Mouse (Mus musculus): Measurements from ENCODE around the gene Eif5a. TPM values are rescaled to one million over a fixed set of nuclear protein-coding genes. Genes with fewer than 3 reads are reported as not detected.
A peak's percentile ranks its signal among the peaks of the same experiment; 100 is the strongest.

The Eif5a gene
- polyA plus RNA-seq, 1 experiment from 2014 or later, result 1,451 TPM

DNA sequence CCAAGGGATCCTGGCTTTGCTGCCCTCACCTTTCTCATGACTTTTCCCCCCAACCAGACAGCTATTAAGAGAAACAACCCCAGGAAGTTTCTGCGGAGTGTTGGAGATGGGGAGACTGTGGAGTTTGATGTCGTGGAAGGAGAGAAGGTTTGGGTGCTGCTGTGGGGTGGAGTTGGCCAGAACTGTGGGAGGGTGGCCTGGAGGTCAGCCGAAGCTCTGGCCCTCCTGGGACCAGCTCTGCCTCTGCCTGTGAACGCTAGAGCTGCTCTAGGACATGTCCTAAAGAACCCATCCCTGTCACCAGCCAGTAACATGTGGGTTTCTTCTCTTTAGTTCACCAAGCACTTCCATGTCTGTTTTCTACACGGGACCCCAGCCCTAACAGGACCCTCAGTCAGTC lies 17.4 kb upstream of the Eif5a start:
- no peak for ATAC-seq (ENCODE audit: low FRiP score, low read depth)
- Histone ChIP-seq H3K9ac (no peak overlapping the region), H3K4me3 (no peak overlapping the region), H3K36me3 (peaks cover 2% of the 10 kb centered on the region; the same call in 1 of the 2 replicates), H3K9me3 (no peaks in the 10 kb centered on the region), H3K4me1 (peaks cover 21% of the 10 kb centered on the region), H3K4me2 (replicated peaks) (no peak overlapping the region), H3K27me3 (replicated peaks) (peaks cover 41% of the 10 kb centered on the region), H3K27ac (no peak overlapping the region)
- WGBS, result 75% methylated on average over 5 of the region's 5 CpGs

DNA sequence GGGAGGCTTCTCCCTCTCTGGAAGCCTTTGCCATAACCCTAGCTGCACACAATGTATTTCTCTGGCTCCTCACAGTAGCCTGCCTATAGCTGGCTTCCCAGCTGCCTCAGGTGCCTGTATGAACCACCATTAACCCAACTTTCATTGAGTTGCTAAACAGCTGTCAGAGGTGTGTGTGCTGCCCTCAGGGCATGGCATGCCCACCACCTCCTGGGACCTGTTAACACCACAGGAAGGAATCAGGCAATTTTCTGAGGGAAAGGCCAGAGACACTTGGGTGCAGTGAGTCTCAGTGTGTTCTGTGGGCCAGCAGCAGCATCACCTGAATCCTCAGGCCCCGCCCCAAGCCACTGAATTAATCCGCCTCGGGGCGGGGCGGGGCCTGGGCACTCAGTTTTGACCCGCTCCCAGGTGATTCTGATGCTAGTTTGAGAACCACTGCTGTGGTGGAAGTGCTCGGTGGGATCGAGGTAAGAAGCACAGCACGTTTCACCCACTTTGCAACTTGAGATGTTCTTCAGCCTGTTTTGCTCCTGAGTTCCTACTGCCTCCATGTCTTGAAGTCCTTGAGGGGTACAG lies 16.7 kb upstream of the Eif5a start:
- 27% methylated on average over 9 of the region's 9 CpGs for WGBS
- Histone ChIP-seq H3K27me3 (replicated peaks) (peaks cover 41% of the 10 kb centered on the region), H3K36me3 (no peaks in the 10 kb centered on the region), H3K27ac (no peak overlapping the region), H3K9me3 (no peaks in the 10 kb centered on the region), H3K4me2 (replicated peaks) (no peak overlapping the region), H3K4me1 (peaks cover 23% of the 10 kb centered on the region), H3K9ac (no peak overlapping the region), H3K4me3 (no peak overlapping the region)
- no peak for ATAC-seq (ENCODE audit: low FRiP score, low read depth)

DNA sequence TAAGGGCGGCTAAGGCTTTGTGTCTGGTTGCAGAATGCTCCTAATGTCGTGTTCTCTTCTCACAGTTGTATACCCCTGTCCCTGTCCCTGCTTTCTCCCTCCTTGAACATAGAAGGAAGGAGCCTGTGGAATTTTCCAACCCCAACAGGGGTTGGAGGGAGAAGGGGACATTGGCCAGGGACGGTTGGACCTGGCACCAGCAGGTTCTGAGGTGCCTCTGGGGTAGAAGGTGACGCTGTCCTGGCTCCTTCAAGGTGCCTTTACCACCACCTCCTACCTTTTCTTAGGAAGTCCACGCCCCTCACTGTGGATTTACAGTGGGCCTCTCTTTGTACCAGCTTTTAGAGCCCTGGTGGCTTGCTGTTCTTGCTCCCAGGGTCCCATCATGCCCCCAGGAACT lies 16.1 kb upstream of the Eif5a start:
- no peaks in the 10 kb centered on the region for H3K9me3 ChIP-seq
- 69% methylated on average over 5 of the region's 5 CpGs for WGBS
- peak overlapping the region; percentile 100; the same call in 1 of the 2 replicates for H3K4me2 ChIP-seq (replicated peaks)
- ATAC-seq (ENCODE audit: low FRiP score, low read depth), result no peak
- peaks cover 23% of the 10 kb centered on the region for H3K4me1 ChIP-seq
- peaks cover 41% of the 10 kb centered on the region for H3K27me3 ChIP-seq (replicated peaks)
- no peak overlapping the region for H3K4me3 ChIP-seq
- no peak overlapping the region for H3K9ac ChIP-seq
- no peaks in the 10 kb centered on the region for H3K36me3 ChIP-seq
- H3K27ac ChIP-seq, result no peak overlapping the region

DNA sequence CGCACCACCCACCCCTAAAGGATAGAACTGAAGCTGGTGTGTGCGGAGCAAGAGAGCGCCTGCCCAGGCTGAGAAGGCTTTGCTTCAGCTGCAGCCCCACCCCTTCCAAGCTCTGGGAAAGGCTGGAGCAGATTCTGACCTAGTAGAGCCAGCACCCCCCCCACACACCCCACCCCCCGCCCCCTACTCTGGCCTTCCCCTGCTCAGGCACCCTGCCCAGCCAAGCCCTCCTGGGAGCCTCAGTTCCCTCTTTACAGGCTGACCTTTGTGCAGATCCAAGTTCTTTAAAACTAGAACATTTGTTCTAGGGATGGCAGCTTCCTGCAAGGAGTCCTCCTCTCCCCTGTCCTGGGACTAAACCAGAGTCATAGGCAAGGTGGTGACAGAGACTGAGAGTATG lies 15.6 kb upstream of the Eif5a start:
- H3K4me1 ChIP-seq, result peaks cover 23% of the 10 kb centered on the region
- H3K9ac ChIP-seq, result no peak overlapping the region
- H3K27ac ChIP-seq, result no peak overlapping the region
- WGBS, result 45% methylated on average over 4 of the region's 4 CpGs
- no peak overlapping the region for H3K4me3 ChIP-seq
- peaks cover 41% of the 10 kb centered on the region for H3K27me3 ChIP-seq (replicated peaks)
- no peaks in the 10 kb centered on the region for H3K36me3 ChIP-seq
- peak overlapping the region; percentile 100; the same call in 1 of the 2 replicates for H3K4me2 ChIP-seq (replicated peaks)
- no peak for ATAC-seq (ENCODE audit: low FRiP score, low read depth)
- H3K9me3 ChIP-seq, result no peaks in the 10 kb centered on the region

DNA sequence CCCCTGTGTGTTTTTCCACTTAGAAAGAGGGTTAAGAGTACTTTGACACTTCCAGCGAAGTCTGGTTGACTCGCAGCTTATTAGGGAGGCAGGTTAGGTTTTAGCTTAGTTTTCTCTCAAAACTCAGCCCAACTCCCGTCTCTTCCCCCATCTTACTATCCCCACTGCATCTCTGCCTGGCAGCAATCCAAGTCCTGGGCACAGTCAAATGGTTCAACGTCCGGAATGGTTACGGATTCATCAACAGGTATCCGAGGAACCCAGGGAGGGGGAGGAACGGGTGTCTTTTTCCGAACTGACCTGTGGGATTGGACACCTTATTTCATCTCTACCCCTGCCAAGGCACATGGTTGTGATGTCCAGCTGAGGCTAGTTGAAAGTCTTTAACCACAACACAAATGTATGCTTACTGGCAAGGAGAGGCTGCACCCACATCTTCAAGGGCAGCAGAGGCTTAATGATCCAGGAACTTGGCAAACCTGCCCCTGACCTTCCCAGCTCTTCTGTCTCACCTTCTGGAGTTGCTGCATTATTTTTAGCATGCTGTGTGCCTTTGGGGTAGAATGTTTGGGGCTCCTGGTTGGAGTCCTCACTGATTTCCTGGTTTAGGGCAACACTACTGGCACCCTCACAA lies 15.1 kb upstream of the Eif5a start:
- Histone ChIP-seq H3K9me3 (no peaks in the 10 kb centered on the region), H3K4me1 (peaks cover 23% of the 10 kb centered on the region), H3K36me3 (no peaks in the 10 kb centered on the region), H3K4me2 (replicated peaks) (peak overlapping the region; percentile 100), H3K27ac (no peak overlapping the region), H3K27me3 (replicated peaks) (peaks cover 41% of the 10 kb centered on the region), H3K4me3 (no peak overlapping the region), H3K9ac (no peak overlapping the region)
- WGBS, result 50% methylated on average over 9 of the region's 9 CpGs
- ATAC-seq (ENCODE audit: low FRiP score, low read depth), result no peak

DNA sequence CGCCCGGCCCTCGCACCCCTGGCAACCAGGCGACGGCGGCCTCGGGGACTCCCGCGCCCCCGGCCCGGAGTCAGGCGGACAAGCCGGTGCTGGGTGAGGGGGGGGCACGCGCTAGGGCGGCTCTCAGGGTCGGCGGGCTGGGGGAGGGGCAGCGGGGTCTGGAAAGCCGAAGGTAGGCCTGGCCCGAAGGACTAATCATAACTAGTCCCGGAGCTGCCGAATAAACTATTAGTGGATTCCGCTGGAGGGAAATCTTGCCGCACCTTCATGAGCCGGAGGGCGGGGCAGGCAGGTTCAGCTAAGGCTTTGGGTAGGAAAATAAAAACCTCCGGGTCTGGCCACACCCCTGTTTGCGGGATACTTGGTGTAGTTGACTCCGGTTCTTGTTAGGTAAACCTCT lies 14.4 kb upstream of the Eif5a start:
- H3K9me3 ChIP-seq, result no peaks in the 10 kb centered on the region
- peaks cover 23% of the 10 kb centered on the region for H3K4me1 ChIP-seq
- H3K36me3 ChIP-seq, result no peaks in the 10 kb centered on the region
- peak; percentile 13; the same call in 1 of the 2 replicates for ATAC-seq (ENCODE audit: low FRiP score, low read depth)
- H3K9ac ChIP-seq, result peak overlapping the region; percentile 64
- peaks cover 41% of the 10 kb centered on the region for H3K27me3 ChIP-seq (replicated peaks)
- H3K4me2 ChIP-seq (replicated peaks), result peak overlapping the region; percentile 100
- 1% methylated on average over 30 of the region's 30 CpGs for WGBS
- H3K27ac ChIP-seq, result no peak overlapping the region
- peak overlapping the region; percentile 56 for H3K4me3 ChIP-seq

DNA sequence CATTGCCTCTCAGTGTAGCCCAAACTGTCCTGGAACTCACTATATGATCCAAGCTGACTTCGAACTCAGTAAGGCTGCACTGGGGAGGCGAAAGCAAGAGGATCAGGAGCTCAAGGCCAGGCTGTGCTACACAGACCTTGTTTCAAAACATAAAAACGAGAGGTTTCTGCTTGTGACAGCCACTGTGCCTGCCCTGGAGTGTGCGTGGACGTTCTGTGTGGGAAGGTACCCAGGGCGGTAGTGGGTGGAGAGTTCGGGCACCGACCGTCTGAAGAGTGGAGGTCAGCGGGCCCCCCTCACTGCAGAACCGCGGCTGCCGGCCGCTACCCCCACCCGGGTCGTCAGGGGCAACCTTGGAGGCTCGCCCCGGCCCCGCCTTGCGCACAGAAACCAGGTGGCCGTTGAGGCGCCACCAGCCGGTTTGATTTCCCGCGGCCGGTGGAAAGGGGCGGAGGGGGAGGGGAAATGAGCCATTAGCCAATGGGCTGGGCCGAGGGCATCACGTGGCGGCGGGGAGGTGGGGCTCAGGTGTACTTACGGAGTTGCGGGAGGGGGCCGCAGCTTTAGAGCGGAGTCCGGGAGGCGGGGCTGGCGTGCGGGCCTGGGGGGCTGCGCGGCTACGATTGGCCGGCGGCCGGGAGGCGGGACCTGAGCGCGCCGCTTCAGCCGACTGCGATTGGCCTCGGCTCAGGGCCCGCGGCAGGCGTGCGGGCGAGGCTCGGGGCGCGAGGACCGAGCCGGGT lies 13.6 kb upstream of the Eif5a start, which contains the start of gene Ybx2:
Gene Ybx2 (plus strand): TSS at position 660 of the 743 bp plus-strand sequence.
- no peaks in the 10 kb centered on the region for H3K36me3 ChIP-seq
- peaks cover 23% of the 10 kb centered on the region for H3K4me1 ChIP-seq
- no peaks in the 10 kb centered on the region for H3K9me3 ChIP-seq
- ATAC-seq (ENCODE audit: low FRiP score, low read depth), result peak; percentile 86
- peak within 1 kb of the TSS; percentile 56 for H3K4me3 ChIP-seq
- H3K9ac ChIP-seq, result peak within 1 kb of the TSS; percentile 64
- H3K27me3 ChIP-seq (replicated peaks), result peaks cover 41% of the 10 kb centered on the region
- WGBS, result 2% methylated on average over 53 of the region's 62 CpGs
- H3K27ac ChIP-seq, result no peak within 1 kb of the TSS; the same call in 1 of the 2 replicates
- H3K4me2 ChIP-seq (replicated peaks), result peak within 1 kb of the TSS; percentile 100

DNA sequence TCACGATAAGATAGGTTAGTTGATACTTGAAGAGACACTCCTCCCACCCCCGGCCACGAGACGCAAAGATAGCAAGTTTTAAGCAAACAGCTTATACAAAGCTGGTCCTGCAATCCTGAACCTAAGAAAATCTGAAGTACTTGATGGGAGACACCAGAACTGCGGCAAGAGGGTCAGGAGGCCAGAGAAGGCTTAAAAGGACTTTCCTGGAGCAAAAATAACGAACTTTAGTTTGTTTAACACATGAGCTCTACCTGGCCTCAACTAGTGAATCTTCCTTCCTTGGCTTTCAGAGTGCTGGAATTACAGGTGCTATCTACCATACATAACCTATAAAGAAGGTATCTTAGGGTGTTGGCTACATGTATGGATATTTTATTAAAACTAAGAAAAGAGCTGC lies 12.9 kb upstream of the Eif5a start:
- Histone ChIP-seq H3K9ac (no peak overlapping the region), H3K27me3 (replicated peaks) (peaks cover 41% of the 10 kb centered on the region), H3K36me3 (no peaks in the 10 kb centered on the region), H3K4me1 (peaks cover 23% of the 10 kb centered on the region), H3K4me2 (replicated peaks) (peak overlapping the region; percentile 100), H3K27ac (no peak overlapping the region), H3K9me3 (no peaks in the 10 kb centered on the region), H3K4me3 (no peak overlapping the region)
- 23% methylated on average over 6 of the region's 6 CpGs for WGBS
- ATAC-seq (ENCODE audit: low FRiP score, low read depth), result no peak

DNA sequence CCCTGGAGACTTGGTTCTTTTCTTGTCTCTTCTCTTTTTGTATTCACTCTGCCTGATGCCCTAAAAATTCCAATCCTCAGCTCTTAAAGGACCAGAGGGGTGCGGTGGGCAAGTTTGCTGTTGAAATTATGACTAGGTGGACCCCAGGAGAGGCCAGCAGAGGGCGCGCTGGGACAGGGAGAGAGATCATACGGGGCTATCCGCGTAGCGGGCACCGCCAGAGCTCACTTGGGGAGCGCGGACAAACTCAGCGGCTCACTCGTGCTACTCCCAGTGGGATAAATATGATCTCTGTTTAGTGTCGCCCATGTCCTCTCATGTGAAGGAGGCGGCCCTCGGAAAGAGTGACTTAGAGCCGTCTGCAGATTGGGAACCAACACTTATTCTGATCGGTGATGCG lies 12.4 kb upstream of the Eif5a start:
- ATAC-seq (ENCODE audit: low FRiP score, low read depth), result no peak
- no peak overlapping the region for H3K27ac ChIP-seq

DNA sequence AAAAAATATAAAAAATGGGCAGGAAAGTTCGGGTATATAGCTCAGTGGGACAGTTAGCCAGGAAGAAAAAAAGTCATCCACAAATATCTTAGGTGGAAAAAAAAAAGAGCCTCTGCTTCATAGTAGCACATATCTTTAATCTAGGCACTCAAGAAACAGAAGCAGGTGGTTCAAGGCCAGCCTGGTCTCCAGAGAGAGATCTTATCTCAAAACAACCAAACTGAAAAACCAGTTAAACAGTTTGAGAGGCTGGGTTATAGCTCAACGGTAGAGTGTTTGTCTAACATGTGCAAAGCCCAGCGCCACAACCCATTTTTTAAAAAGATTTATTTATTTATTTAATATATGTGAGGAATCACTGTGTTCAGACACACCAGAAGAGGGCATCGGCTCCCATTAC lies 11.3 kb upstream of the Eif5a start:
- peaks cover 29% of the 10 kb centered on the region for H3K27me3 ChIP-seq (replicated peaks)
- 82% methylated on average over 4 of the region's 4 CpGs for WGBS
- no peaks in the 10 kb centered on the region for H3K36me3 ChIP-seq
- no peak overlapping the region for H3K4me3 ChIP-seq
- ATAC-seq (ENCODE audit: low FRiP score, low read depth), result no peak
- no peak overlapping the region for H3K4me2 ChIP-seq (replicated peaks)
- no peak overlapping the region for H3K27ac ChIP-seq
- H3K4me1 ChIP-seq, result peaks cover 23% of the 10 kb centered on the region
- H3K9me3 ChIP-seq, result no peaks in the 10 kb centered on the region
- no peak overlapping the region for H3K9ac ChIP-seq

More for the DNA sequence above, 12.4 kb upstream of the Eif5a start:
- Histone ChIP-seq H3K36me3 (no peaks in the 10 kb centered on the region), H3K27me3 (replicated peaks) (peaks cover 40% of the 10 kb centered on the region), H3K4me1 (peaks cover 23% of the 10 kb centered on the region), H3K4me3 (peak overlapping the region; percentile 13; the same call in 1 of the 2 replicates), H3K4me2 (replicated peaks) (peak overlapping the region; percentile 50), H3K9me3 (no peaks in the 10 kb centered on the region), H3K9ac (no peak overlapping the region)
- 2% methylated on average over 18 of the region's 18 CpGs for WGBS

DNA sequence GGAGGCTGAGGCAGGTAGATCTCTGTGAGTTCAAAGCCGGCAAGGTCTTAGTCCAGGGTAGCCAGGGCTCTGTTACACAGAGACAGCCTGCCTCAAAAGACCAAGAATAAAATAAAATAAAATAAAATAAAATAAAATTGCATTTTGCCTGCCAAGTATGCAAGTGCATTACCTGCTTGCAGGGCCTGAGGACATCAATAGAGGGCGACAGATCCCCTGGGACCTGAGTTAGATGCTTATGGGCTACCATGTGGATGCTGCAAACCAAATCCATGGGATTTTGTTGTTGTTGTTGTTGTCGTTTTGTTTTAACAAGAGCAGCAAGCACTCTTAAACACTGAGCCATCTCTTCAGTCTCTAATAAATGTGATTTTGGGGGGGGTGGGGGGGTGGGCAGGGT lies 10.5 kb upstream of the Eif5a start:
- WGBS, result 44% methylated on average over 3 of the region's 3 CpGs
- Histone ChIP-seq H3K4me2 (replicated peaks) (no peak overlapping the region), H3K4me3 (no peak overlapping the region), H3K27me3 (replicated peaks) (peaks cover 21% of the 10 kb centered on the region), H3K36me3 (no peaks in the 10 kb centered on the region), H3K9me3 (no peaks in the 10 kb centered on the region), H3K4me1 (peaks cover 23% of the 10 kb centered on the region), H3K9ac (no peak overlapping the region), H3K27ac (no peak overlapping the region)
- ATAC-seq (ENCODE audit: low FRiP score, low read depth), result no peak

DNA sequence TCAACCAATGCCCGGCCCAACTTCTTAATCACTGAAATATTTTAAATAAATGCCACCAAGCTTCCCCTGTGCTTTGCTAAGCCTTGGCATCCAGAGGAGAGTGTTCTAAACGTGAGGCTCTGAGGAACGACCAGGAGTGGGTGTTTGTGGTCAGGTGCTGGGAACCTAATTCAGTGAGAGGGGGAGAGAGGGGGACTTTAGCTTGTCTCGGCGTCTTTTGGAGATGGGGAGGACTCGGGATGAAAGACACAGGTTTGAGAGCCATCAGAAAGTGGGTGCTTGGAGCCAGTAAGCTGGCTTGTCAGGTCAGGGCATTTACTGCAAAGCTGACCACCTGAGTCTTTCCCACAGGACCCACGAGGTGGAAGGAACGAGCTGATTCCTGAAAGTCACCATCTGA lies 10.0 kb upstream of the Eif5a start:
- Histone ChIP-seq H3K4me2 (replicated peaks) (no peak overlapping the region), H3K4me3 (no peak overlapping the region), H3K9me3 (no peaks in the 10 kb centered on the region), H3K27me3 (replicated peaks) (peaks cover 16% of the 10 kb centered on the region), H3K36me3 (no peaks in the 10 kb centered on the region), H3K4me1 (peaks cover 20% of the 10 kb centered on the region), H3K27ac (no peak overlapping the region), H3K9ac (no peak overlapping the region)
- ATAC-seq (ENCODE audit: low FRiP score, low read depth), result no peak
- 73% methylated on average over 8 of the region's 8 CpGs for WGBS

Measured in neural tube, embryonic 12.5 days (tissue).